Comparison of ENCODE assay signal across 12 mouse cellular contexts in genomic region chr7:19575559-19575958, GRCm38 (mm10). TPM values are rescaled to one million over a fixed set of nuclear protein-coding genes. Genes with fewer than 3 reads are reported as not detected.
"Had no signal": no experiment of that assay in that cellular context is flagged by ENCODE, and none has a peak within 500 bp of the region (broad histone marks: within the 10 kb centered on the region; RNA-seq: fewer than 3 reads in every experiment).

No protein-coding gene starts in this region.

- H3K9ac ChIP-seq: limb, embryonic 15.5 days; lung, embryonic 14.5 days; midbrain, embryonic 13.5 days had no signal

- ATAC-seq: intestine, embryonic 16.5 days; midbrain, embryonic 13.5 days had no signal

- H3K27ac ChIP-seq: left cerebral cortex, adult 2 months; limb, embryonic 15.5 days; midbrain, embryonic 13.5 days had no signal

- H3K9me3 ChIP-seq: limb, embryonic 15.5 days; midbrain, embryonic 13.5 days had no signal

- H3K4me3 ChIP-seq: left cerebral cortex, adult 2 months; limb, embryonic 15.5 days; midbrain, embryonic 13.5 days had no signal

- H3K4me2 ChIP-seq: limb, embryonic 15.5 days; lung, embryonic 14.5 days; midbrain, embryonic 13.5 days had no signal

- DNase-seq: kidney, adult 2 months; kidney, postnatal 25 days; lung, embryonic 14.5 days; lung, postnatal 10 days; lung, postnatal 4 days; right cerebral cortex, postnatal 25 days; thymus, postnatal 36 days had no signal

RNA-seq across cellular contexts. Expression of gene Zfp296, which starts 1.5 kb away (rescaled TPM):
- polyA plus RNA-seq: midbrain, postnatal 0 days had no signal
